Mouse (Mus musculus) testis, adult 2 months (tissue): ENCODE results near the gene Krt80. TPM values are rescaled to one million over a fixed set of nuclear protein-coding genes. Genes with fewer than 3 reads are reported as not detected.

ENCODE experiments used
- H3K27ac ChIP-seq: fragments of 200-500 bp; 2 replicates; pipeline ENCODE4 v1.5.1; 2012; ENCODE audit warnings: low read depth, low read length; ENCODE audit not compliant: control insufficient read depth, insufficient read depth
- H3K27me3 ChIP-seq: fragments of 200-500 bp; 2 replicates; pipeline ENCODE4 v1.6.1; 2012; ENCODE audit warnings: mild to moderate bottlenecking, low read length, moderate library complexity; ENCODE audit not compliant: control insufficient read depth, insufficient read depth
- H3K36me3 ChIP-seq: fragments of 200-500 bp; 2 replicates; pipeline ENCODE4 v1.6.1; 2012; ENCODE audit warnings: mild to moderate bottlenecking, low read length; ENCODE audit not compliant: control insufficient read depth, insufficient read depth
- H3K4me1 ChIP-seq: fragments of 200-500 bp; 2 replicates; pipeline ENCODE4 v1.6.1; 2012; ENCODE audit warnings: low read length; ENCODE audit not compliant: control insufficient read depth, insufficient read depth
- H3K4me3 ChIP-seq: fragments of 200-500 bp; 2 replicates; pipeline ENCODE4 v1.5.1; 2012; ENCODE audit warnings: low read depth, mild to moderate bottlenecking, low read length, moderate library complexity, mixed read lengths; ENCODE audit not compliant: control insufficient read depth
- CTCF ChIP-seq: fragments of 200-500 bp; IDR thresholded peaks from 2 replicates; pipeline ENCODE4 v1.5.1; 2012; ENCODE audit warnings: low read depth, mild to moderate bottlenecking, inconsistent platforms, low read length, moderate library complexity; ENCODE audit not compliant: control insufficient read depth, insufficient read depth, insufficient replicate concordance
- POLR2A ChIP-seq: fragments of 200-500 bp; IDR thresholded peaks from 2 replicates; pipeline ENCODE4 v1.6.1; 2012; ENCODE audit warnings: low read depth, mild to moderate bottlenecking, inconsistent platforms, low read length, moderate library complexity; ENCODE audit not compliant: control insufficient read depth
- polyA plus RNA-seq: library from polyadenylated mRNA; depleted of rRNA; stranded (reverse); fragments of >200 nt; gene quantifications from 2 replicates; pipeline ENCODE4 v1.2.3, GENCODE M21; 2012

Gene Krt80
- polyA plus RNA-seq, 1 experiment = 0.32 TPM

DNA sequence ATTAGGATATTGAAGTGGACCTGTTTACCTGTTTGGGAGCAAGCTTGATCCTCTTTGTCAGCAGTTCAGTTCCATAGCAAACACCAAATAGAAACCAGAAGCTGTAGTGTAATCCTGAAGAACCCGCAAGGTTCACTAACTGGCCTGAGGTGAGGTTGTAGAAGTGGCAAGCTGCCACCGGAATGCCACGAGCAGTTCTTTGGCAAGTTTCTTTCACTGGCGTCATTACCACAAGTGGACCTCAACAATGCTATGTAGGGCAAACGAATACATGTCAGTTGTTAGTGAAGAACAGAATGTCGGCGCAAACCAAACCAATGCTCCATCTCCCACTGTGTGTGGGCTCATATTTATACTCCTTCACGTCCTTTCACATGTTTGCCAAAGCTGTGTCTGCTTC lies 28.3 kb upstream of the Krt80 start:
- Histone ChIP-seq H3K36me3 (no peaks in the 10 kb centered on the region), H3K27me3 (no peaks in the 10 kb centered on the region), H3K27ac (no peak overlapping the region), H3K4me3 (no peak overlapping the region), H3K4me1 (no peaks in the 10 kb centered on the region)
- TF ChIP-seq POLR2A = no peak
- no peak for TF ChIP-seq CTCF

DNA sequence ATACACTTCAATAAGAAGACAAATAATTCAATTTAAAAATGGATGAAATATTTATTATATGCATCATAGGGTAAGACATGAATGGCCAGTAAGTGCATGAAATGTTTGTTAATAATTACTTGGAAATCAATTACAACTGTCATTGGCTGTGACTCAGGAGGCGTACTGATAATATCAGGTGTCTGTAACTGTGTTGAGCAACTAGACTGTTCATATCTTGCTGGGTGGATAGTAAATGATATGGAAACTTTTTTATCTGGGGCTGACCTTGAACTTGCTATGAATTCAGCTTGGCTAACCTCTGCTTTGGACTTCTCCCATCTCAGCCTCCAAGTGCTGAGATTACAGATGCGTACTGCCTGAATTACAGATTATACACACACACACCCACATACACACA lies 27.7 kb upstream of the Krt80 start:
- no peak for TF ChIP-seq POLR2A
- no peak for TF ChIP-seq CTCF
- H3K27me3 ChIP-seq = no peaks in the 10 kb centered on the region
- no peaks in the 10 kb centered on the region for H3K4me1 ChIP-seq
- H3K4me3 ChIP-seq = no peak overlapping the region
- H3K27ac ChIP-seq = no peak overlapping the region
- H3K36me3 ChIP-seq = no peaks in the 10 kb centered on the region

GRCm38 (mm10) chr15:101396921-101397320 lies 27.0 kb upstream of the Krt80 start:
- no peaks in the 10 kb centered on the region for H3K27me3 ChIP-seq

DNA sequence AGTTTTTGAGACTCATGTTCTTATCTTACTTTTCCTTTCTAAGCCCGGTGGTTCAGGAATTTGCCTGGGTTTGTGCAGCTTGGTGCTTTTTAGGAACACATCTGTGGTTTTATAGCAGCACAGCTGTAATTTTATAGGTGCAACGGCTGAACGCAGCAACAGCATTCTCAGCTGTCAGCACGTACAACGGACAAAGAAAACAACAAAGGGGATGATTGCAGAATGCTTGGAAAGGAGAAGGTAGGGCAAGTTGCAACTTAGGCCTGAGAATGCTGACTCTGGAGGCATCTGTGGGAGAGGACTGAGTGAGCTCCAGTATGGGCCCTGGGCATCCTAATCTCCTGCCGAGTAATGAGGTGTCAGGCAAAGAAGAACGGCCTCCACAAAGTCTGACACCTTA lies 26.5 kb upstream of the Krt80 start:
- Histone ChIP-seq H3K27me3 (no peaks in the 10 kb centered on the region), H3K36me3 (no peaks in the 10 kb centered on the region), H3K4me1 (no peaks in the 10 kb centered on the region), H3K4me3 (no peak overlapping the region), H3K27ac (no peak overlapping the region)
- no peak for TF ChIP-seq CTCF
- TF ChIP-seq POLR2A = no peak

More at GRCm38 (mm10) chr15:101396921-101397320, 27.0 kb upstream of the Krt80 start:
- no peaks in the 10 kb centered on the region for H3K36me3 ChIP-seq
- no peaks in the 10 kb centered on the region for H3K4me1 ChIP-seq
- H3K27ac ChIP-seq = no peak overlapping the region
- no peak overlapping the region for H3K4me3 ChIP-seq
- TF ChIP-seq CTCF (no peak), POLR2A (no peak)

DNA sequence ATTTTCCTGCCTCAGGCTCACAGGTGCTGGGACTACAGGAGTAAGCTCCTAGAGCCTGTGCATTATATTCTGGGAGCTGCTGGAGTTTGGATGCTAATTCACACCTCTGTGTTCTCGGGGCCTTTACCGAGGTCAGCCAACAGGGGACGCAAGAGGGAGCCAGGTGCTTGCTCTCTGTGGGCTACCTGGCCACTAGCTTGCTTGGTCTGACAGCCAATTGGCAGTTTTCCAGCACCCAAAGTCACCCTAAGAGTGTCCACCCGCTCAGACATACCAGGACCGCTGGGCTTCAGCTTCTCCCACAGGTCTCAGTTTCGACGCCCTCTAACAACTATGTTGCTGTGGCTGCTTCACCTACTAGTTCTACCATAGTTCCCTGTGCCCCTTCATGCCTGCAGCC lies 24.9 kb upstream of the Krt80 start:
- no peak overlapping the region for H3K4me3 ChIP-seq
- H3K36me3 ChIP-seq = no peaks in the 10 kb centered on the region
- H3K27ac ChIP-seq = no peak overlapping the region
- H3K27me3 ChIP-seq = no peaks in the 10 kb centered on the region
- TF ChIP-seq POLR2A = no peak
- 0 out of 2 replicates have a peak, but pooled peaks have one; percentile 6 for TF ChIP-seq CTCF
- H3K4me1 ChIP-seq = no peaks in the 10 kb centered on the region

DNA sequence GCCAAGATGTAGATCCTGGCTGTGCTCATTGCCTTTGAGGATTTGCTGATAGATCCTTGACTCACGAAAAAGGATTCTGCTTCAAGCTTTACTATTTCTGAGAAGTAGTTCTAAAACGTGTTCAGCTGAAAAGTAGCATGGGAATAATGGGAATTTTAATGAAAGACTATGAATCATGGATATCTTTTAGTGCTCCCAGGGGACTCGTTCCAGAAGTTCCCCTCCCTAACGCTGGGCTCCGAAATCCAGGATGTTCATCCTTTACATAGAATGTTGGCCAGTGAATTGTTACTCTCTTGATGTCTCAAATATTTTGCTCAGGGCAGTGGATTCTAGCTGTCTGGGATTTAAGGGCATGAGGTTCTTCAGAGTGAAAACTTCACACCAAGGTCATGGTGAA lies 22.3 kb upstream of the Krt80 start:
- Histone ChIP-seq H3K4me1 (no peaks in the 10 kb centered on the region), H3K4me3 (no peak overlapping the region), H3K36me3 (no peaks in the 10 kb centered on the region), H3K27me3 (no peaks in the 10 kb centered on the region), H3K27ac (no peak overlapping the region)
- TF ChIP-seq CTCF (no peak), POLR2A (no peak)

GRCm38 (mm10) chr15:101390203-101390602 lies 20.2 kb upstream of the Krt80 start:
- Histone ChIP-seq H3K27me3 (no peaks in the 10 kb centered on the region), H3K36me3 (no peaks in the 10 kb centered on the region), H3K4me1 (no peaks in the 10 kb centered on the region), H3K27ac (no peak overlapping the region), H3K4me3 (no peak overlapping the region)
- TF ChIP-seq POLR2A = no peak
- TF ChIP-seq CTCF = no peak

- Histone ChIP-seq H3K4me1 (no peaks in the 10 kb centered on the region), H3K4me3 (no peak overlapping the region), H3K27me3 (no peaks in the 10 kb centered on the region), H3K36me3 (no peaks in the 10 kb centered on the region), H3K27ac (no peak overlapping the region)
- TF ChIP-seq CTCF = no peak
- no peak for TF ChIP-seq POLR2A
Measured at GRCm38 (mm10) chr15:101388034-101388541, 18.1 kb upstream of the Krt80 start.
